Mouse (Mus musculus): ENCODE measurements around the gene Tfec.

The Tfec gene

DNA sequence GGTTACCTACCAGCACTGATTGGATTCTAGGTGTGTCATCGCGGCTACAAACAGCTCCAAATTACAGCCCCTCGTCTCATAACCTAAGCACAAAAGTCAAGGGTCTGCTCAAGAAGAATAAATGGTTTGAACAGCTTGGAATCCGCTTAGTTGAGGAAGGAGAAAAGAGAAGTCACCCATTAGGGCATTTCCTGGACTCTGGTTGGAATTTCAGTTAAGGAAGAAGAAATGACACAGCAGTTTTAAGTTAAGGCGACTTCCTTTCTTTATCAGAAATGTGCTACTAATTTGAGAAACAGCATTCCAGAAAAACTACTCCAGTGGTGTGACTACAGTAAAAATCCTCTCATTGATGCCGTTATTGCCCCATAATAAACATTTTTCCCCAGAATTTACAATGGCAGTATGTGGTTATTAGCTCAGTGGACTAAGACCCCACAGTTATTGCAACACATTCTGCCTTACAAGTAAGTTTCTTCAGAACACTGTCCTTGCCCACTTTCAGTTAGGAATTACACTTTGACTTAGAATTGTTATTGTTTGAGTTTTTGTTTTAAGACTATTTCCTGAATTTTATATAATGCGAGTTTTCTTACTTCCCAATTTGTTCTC lies at the start of gene Tfec:
Gene Tfec (minus strand): TSS at position 191 of the 612 bp plus-strand sequence.
- no peak for DNase-seq (ENCODE audit: low spot score)

DNA sequence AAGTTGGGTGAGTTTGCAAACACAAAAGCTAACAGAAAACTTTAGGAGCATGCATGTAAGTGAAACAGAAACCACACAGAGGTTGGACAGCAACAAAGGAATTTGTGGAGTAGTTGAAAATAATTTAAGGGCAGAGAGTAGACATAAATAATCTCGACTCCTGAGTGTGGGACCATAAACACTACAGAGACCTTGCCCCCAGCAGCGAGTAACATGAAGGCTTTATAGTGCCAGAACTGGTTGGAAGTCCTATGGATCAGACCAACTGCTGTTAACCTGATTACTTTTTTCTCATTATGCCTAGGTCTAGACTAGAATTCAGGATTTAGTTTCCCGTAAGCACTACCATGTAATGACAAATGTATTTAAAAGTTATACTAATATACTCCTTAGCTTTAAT lies 49.6 kb upstream of the Tfec start:
- no peak for DNase-seq (ENCODE audit: low spot score)

DNA sequence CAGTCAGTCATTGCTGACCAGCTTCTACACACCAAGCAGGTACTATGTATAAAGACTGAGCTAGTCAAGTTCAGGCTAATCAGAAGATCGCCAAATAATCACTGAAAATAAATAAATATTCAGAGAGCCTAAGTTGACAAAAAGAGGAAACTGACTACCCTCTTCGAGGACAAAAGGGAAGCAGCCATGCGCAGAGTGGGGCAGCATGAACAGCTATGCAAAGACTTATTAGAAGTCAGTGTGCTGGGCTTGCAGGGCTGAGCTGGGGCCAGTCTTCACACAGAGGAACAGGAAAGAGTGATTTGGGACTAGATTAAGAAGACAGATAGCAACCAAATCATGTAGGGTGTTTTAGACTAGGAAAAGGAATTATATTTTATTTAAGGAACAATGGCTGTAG lies 45.3 kb upstream of the Tfec start:
- DNase-seq (ENCODE audit: low spot score), result no peak

DNA sequence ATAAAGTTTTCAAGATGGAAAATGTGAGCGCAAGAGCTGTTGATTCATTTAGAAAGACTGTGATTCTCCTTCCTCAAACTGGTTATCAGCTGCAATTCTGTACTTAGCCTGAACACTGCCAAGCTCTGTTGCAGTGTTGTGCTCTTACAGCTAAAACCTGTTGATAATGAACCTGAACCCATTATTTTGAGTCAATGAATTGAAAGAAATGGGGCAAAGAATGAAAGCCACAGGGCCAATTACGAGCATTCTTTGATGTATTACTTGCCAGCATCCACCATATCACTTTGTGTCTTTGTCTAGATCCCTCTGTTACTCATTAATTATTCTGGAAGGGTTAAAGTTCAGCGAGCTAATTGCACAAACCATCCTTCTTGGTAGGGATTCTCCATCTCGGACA lies 44.2 kb upstream of the Tfec start:
- DNase-seq (ENCODE audit: low spot score), result no peak

DNA sequence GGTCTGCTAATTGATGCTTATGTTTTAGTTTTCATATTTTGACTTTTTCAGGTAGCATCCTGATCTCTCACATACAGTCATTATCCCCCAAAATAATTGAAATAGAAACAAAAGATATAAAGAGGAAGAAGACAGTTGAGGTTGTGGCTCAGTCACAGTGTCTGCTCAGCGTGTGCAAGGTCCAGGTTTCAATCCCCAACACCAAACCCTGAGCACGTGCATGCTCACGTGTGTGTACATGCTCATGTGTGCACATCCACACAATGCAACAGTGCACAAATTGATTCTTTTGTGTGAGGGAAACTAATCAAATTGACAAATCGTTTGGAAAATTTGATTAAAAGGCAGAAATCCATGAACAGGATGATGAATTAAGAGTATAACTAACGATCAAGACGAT lies 32.8 kb upstream of the Tfec start:
- no peak for DNase-seq (ENCODE audit: low spot score)

DNA sequence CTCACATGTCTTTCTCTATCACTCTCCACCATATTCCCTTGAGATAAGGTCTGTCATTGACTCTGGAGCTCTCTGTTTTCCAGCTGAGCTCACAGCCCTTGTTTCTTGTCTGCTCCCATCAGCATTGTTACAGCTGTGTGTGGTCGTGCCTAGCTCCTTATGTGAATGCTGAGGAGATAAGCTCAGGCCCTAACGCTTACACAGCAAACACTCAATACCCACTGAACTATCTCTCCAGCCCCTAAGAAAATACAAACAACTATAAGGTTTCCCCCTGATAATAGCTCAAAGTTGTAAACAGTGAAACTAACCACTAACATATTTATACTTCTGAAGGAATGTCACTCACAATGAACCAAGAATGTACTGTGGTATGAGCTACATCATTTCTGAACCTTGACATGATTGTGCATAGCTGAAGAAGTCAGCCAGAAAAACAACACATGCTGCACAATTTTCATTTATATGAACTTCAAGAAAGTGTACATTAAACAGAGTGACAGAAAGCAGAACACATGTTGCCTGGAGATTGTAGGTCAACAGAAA lies 21.9 kb upstream of the Tfec start:
- DNase-seq (ENCODE audit: low spot score), result no peak

DNA sequence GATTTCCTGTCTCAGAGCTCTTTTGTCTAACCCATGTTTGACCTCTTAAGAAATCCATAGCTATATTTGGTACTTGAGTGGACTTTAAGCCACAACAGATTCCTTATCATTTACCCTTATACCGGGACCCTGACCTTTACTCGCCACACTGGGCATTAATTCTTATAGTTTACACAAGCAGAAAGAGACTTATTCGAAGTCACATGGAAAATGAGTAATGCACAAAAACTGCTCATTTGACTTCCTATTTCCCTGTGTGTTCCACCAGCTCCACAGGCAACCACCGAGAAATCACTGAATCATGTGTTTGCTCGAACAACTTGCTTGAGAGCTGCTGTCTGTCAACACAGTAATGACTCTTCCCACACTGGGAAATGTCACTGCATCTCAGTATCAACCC lies 6.4 kb downstream of the Tfec start:
- no peak for DNase-seq (ENCODE audit: low spot score)

DNA sequence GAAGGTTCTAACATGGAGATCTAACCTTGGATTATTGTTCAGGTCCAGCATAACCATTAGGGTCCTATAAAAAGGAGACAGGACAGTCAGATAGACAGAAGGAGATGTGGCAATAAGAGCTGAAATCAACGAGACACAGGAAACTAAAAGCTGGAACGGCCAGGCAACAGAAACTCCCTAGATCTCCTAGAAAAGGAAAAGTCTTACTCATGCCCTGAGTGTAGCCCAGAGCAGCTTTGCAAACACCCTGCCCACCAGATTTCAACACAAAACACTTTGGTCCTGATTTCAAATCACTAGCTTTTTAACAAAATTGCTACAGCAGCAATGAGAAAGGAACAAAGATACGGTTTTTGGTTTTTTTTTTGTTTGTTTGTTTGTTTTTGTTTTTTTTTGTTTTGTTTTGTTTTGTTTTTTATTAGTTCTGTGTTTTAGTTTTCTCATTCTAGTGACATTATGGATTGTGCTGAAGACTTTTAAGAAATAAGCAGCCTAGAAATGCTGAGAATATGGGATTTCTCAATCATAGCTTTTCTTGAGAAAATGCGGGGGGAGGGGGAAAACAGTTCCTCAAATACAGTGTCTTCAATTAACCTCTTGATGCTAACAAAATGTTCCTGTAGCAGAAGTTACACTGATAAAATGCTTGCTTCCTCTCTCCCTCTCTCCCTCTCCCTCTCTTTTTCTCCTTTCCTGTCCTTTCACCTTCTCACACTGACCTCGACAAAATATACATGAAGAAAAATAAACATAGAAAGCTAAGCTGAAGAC lies 14.5 kb downstream of the Tfec start:
- no peak for DNase-seq (ENCODE audit: low spot score)

DNA sequence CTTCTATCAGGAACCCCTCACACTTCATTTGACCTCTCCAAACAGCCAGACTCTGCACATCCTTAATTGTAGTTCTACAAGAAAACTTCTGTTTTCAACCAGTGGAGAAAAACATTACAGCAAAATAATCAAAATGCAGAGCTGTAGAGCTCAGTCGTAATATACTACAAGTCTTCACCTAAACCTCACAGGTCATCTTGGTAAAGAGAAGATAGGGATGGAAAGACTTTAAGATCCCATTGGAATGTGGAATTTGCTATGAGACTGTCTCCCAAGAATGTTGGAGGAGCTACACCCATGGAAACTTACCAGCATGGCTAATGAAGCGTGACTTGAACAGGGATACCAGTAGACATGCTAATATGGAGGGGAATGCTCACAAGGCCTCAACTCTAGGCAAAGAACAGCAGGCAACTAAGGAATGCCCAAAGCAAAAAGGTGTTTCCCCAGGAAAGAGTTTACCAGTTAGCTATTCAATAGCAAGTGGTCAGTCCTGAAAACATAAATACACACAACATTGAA lies 24.2 kb downstream of the Tfec start:
- DNase-seq (ENCODE audit: low spot score), result no peak

DNA sequence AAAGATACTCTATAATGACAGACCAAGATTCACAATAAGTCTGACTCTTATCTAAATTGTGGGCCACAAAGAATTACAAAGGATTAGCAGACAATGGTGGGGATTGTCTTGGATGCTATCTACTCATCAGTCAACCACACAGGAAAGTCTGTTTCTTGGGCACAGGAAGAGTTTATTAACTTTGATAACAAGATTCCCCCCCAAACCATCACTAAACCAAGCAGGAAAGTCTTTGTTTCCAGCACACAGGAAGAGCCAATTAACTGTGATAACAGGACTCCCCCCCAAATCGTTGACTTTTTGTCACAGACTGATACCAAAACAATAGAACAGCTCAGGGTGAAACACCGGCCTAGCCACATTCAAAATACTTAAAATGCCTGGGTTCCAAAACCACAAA lies 28.2 kb downstream of the Tfec start:
- DNase-seq (ENCODE audit: low spot score), result no peak

DNA sequence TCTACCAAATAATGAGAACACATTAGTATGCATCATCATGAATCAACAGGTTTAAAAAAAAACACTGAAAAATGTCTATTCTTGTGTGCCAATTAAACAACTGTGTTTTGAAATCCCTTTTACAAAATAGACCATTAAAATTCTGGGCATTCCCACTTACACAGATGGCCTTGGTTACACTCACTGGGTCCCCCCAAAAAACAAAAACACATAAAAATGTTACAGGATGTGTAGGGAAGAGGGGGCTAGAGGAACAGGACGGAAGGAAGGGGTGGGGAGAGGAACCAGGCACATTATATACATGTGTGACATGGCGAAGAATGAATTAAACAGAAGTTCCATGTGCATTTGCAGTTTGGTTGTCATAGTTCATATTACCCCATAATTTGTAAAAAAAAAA lies 29.9 kb downstream of the Tfec start:
- DNase-seq (ENCODE audit: low spot score), result no peak

DNA sequence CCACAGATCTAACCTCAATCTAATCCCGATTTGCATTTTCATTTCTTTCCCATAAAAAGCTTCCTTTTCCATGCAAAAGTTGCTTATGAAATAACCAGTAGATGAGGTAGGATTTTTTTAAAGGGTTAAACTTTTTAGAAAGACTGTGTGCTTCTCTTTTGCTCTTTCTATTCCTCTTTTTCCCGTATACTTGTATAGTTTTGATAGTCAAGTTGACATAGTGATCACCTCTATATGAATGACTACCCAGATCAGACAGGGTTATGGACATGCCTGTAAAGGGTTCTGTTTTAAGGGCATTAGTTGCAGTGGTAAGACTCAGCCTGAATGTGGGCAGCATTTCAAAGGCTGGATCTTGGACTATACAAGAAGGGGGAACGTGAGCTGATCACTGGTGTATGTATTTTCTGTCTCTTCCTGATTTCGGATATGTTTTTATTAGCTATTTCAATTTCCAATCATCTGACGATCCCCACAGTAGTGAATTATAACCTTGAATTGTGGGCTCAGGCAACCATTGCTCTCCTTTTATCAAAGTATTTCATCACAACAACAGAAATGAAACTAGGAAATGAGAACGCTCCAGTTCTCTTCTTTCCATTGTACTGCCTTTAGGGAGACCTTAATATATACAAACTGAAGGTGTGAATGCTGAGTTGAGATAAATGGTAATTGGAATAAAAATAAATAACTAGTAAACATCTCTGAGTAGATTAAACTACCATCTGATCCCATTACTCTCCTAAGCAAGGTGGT lies 35.3 kb downstream of the Tfec start:
- no peak for DNase-seq (ENCODE audit: low spot score)

DNA sequence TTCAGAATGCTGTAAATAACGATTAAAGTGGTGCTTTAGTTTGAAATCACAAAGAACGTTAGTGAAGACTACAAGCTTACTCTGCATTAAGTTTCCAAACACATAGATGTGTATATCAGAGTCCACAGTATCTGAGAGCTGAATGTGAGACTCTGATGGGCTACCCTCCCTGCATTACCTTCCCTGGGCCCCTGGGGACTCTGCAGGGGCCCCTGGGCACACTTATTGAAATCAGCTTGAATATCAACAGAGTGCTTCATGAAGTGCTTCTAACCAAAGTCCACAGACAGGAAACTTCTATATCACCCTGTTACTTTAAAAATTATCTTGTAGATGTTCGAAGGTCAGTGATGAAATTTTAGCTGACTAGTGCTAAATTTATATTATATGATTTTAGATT lies 36.2 kb downstream of the Tfec start:
- DNase-seq (ENCODE audit: low spot score), result no peak

DNA sequence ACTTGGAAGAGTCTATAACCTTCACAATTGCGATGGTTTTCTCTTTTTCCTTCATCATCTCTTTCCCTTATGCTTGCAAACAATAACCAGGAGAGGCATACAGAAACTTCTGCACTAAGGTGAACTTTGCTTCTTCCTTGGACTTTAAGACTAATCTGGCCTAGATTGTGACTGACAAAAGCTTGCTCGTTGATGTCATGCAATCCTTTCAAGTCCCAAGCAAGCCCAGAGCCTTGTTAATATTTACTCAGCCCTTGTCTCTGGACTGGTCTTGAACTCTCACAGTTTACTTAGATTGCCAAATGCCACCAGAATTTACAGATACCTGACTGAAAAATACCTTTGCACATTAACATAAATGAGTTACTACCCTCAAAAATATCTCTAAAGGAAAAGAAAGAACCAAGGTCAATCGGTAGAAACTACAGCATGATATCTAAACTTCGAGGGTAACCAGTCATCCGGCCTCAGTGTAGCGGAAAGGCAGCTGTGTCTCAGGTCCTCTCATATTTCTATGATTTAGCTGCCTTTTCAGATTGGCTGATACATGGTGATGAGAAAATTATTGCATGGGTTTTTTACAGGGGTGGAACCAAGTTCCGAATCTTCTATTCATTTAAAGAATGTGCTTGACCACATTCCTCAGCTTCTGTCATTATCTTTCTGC lies 42.2 kb downstream of the Tfec start:
- no peak for DNase-seq (ENCODE audit: low spot score)

DNA sequence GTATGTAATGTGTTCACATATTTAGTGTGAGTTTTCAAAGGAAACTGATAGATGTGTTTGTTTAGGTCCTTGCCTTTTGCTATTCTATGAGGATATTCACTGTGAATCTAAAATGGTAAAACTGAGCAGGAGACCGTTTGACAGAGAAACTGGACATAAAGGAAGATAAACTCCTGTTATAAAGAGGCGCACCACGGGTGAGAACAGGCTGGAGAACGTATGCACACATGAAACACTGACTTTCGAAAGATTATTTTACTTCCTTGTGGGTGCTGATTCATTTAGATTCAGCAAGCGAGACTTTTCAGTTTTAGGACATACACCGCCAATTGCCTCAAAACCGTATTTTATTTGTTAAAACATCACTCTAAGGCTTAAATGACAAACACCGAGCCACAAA lies 43.3 kb downstream of the Tfec start:
- DNase-seq (ENCODE audit: low spot score), result no peak

DNA sequence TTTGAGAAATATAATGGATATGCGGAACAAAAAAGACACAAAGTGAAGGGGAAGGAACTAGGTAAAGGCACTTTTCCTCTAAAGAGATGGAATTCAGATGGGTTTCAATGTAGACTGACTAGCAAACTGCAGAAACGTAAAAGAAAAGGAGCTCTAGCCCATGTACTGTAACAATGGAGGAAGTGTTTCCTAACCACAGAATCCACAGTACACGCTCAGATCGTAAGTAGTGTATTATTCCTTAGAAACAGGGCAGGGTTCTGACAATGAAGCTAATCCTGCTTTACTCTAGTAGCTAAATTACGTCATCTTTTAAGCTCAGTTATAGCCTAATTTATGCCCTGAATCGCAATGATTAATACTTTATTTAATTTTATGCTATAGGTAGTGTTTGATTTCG lies 51.7 kb downstream of the Tfec start:
- DNase-seq (ENCODE audit: low spot score), result no peak

DNA sequence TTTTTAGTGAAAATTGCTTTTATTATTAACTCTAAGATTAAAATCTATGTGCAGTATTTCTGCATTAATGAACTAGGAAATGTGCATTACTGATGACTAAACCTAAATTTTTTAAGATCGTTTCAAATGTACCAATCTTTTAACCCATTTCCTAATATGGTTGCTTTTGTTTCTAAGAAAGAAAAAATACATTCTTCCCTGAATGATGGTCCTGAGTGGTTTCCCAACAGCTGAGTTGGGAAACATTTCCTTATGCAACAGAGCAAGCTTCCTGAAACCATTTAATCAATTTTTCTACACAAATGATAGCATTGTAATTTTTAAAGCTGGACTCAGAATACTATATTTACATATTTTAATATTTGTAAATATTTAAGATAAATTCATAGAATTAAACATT lies 62.6 kb downstream of the Tfec start:
- DNase-seq (ENCODE audit: low spot score), result no peak

DNA sequence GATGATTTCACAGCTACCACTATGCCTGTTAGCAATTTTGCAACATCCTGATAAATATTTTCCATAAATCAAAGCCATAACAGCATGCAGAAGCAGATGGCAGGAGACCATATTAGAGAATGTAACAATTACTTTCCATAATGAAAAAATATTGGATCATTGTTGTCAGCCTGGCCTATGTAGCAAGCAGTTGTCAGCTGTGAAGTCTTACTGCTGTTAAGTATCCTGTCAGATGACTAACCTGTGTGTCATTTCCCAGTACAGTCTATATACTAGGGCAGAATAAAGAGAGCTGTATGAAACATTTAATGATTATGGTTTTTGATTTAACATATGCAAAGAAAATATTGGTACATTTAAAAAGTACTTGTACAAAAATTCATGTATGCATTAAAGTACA lies 69.9 kb downstream of the Tfec start:
- DNase-seq (ENCODE audit: low spot score), result no peak

DNA sequence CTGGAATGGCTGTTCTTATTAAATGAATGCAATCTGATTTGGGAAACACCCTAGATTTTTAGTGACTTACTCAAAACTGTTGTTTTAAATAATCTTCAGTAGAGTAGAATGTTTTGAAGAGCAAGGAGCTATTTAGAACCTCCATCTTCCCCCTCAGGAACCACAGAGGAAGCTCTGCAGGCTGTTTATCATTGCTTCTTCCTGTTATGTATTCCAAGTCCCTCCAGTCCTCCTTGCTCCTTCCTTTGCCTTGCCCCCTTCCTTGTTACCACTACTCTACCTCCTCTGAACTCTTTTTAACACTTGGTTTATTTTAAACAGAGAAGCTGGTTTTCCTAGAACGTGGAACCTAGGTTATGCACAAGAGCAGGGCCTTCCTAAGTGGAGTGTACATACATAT lies 76.3 kb downstream of the Tfec start:
- DNase-seq (ENCODE audit: low spot score), result no peak

DNA sequence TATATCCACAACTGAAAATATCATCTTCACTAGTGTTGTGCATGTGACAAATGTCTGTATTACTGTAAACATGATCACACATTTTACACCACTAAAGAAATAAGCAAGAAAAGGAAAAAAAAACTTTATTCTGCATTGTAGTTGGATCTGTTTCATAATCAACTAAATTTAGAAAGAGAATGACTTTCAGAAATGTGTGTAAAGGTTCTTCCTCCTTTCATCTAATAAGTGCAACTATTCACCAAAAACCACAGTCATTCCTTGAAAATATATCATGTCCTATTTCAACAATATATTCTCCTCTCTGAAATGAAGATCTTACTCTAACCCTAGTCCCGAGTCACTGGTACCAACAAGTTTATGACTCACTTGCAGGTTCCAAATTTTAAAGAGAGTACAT lies 91.9 kb downstream of the Tfec start:
- no peak for DNase-seq (ENCODE audit: low spot score)

DNA sequence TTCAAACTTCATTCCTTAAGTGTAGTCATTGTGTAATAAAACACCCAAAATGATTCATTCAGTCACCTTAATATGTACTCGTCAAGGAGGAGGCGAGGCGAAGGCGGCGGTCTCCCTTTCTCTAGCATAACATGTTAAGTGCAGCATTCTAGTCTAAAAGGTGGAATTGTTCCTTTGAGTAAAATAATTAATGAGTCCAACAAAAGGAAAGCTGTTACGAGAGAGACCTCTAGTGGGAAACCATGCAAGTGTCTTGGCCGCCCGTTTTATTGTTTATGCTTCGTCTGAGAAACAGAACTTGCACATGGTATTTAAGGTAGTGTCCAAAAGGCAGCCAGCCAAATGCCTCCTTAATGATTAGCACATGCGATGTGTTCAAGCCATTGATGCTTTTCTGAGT lies 100.6 kb downstream of the Tfec start:
- DNase-seq (ENCODE audit: low spot score), result no peak

DNA sequence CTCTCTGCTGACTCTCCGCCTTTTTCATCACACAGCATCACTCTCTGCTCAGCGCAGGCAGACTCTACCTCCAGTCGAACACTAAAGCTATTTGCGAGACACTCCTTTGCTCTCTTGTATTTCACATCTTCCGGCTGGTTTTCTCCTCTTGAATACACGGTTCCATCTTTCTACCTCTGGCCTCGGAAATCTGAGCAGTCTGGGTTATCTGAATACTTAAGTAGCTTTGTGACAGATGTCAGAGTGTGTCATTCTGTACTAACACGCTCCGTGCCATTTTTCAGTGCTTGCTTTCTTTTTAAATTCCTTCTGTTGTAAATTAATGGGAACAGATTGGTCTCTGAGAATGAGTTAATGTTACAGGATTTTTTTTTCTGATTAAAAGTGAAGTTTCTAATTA lies 101.3 kb downstream of the Tfec start:
- no peak for DNase-seq (ENCODE audit: low spot score)
